Mouse (Mus musculus) c-Kit-positive CD71-positive TER-119-positive erythroid progenitor cells, embryonic 14.5 days (primary cell): ENCODE data around the gene Tns1.

Experiments
- DNase-seq: peaks from one replicate; pipeline ENCODE4 v3.0.0-alpha.2; 2013; ENCODE audit warnings: low spot score

The Tns1 gene

GRCm38 (mm10) chr1:73956320-73956719, 167.9 kb downstream of the Tns1 start:
- no peak for DNase-seq

- DNase-seq: no peak
These were observed 168.9 kb downstream of the Tns1 start for GRCm38 (mm10) chr1:73955259-73955842.

- no peak for DNase-seq
These were observed 169.6 kb downstream of the Tns1 start for GRCm38 (mm10) chr1:73954614-73955013.

- no peak for DNase-seq
These were observed 170.2 kb downstream of the Tns1 start for GRCm38 (mm10) chr1:73954015-73954408.

- no peak for DNase-seq
These were observed 170.8 kb downstream of the Tns1 start for GRCm38 (mm10) chr1:73953317-73954014.

- DNase-seq: no peak
These were observed 171.7 kb downstream of the Tns1 start for GRCm38 (mm10) chr1:73952598-73952997.

GRCm38 (mm10) chr1:73951178-73951577, 173.1 kb downstream of the Tns1 start:
- DNase-seq: no peak

GRCm38 (mm10) chr1:73948757-73949156, 175.5 kb downstream of the Tns1 start:
- DNase-seq: no peak

- DNase-seq: no peak
These were observed 176.5 kb downstream of the Tns1 start for GRCm38 (mm10) chr1:73947525-73948304.

GRCm38 (mm10) chr1:73946701-73947100, 177.5 kb downstream of the Tns1 start:
- DNase-seq: no peak

- no peak for DNase-seq
These were observed 179.9 kb downstream of the Tns1 start for GRCm38 (mm10) chr1:73944393-73944792.

- DNase-seq: no peak
These were observed 180.5 kb downstream of the Tns1 start for GRCm38 (mm10) chr1:73943667-73944289.

GRCm38 (mm10) chr1:73943255-73943654, 181.0 kb downstream of the Tns1 start:
- DNase-seq: no peak

GRCm38 (mm10) chr1:73942243-73942642, 182.0 kb downstream of the Tns1 start:
- DNase-seq: no peak

- DNase-seq: no peak
These were observed 182.6 kb downstream of the Tns1 start for GRCm38 (mm10) chr1:73941697-73942096.

- no peak for DNase-seq
These were observed 183.6 kb downstream of the Tns1 start for GRCm38 (mm10) chr1:73940491-73941204.

GRCm38 (mm10) chr1:73938597-73938996, 185.7 kb downstream of the Tns1 start:
- DNase-seq: no peak

GRCm38 (mm10) chr1:73937805-73938204, 186.4 kb downstream of the Tns1 start:
- no peak for DNase-seq

GRCm38 (mm10) chr1:73936537-73936936, 187.7 kb downstream of the Tns1 start:
- DNase-seq: no peak

- no peak for DNase-seq
These were observed 188.7 kb downstream of the Tns1 start for GRCm38 (mm10) chr1:73935442-73936080.

- DNase-seq: no peak
These were observed 191.1 kb downstream of the Tns1 start for GRCm38 (mm10) chr1:73933146-73933490.
